Mouse (Mus musculus): ENCODE measurements around the gene 4921517D22Rik. TPM values are rescaled to one million over a fixed set of nuclear protein-coding genes. Genes with fewer than 3 reads are reported as not detected.

4921517D22Rik gene
- polyA plus RNA-seq, 1 experiment from 2014 or later, result not detected

GRCm38 (mm10) chr13:59690576-59690975, 3.3 kb downstream of the 4921517D22Rik start:
- no peak for ATAC-seq (ENCODE audit: extremely low read depth, insufficient number of reproducible peaks, low FRiP score, low TSS enrichment)
- peaks cover 15% of the 10 kb centered on the region for H3K4me1 ChIP-seq
- 79% methylated on average over 7 of the region's 7 CpGs for WGBS

GRCm38 (mm10) chr13:59689843-59690242, 4.1 kb downstream of the 4921517D22Rik start:
- peaks cover 15% of the 10 kb centered on the region for H3K4me1 ChIP-seq
- ATAC-seq (ENCODE audit: extremely low read depth, insufficient number of reproducible peaks, low FRiP score, low TSS enrichment), result no peak
- H3K27ac ChIP-seq (replicated peaks), result no peak overlapping the region
- H3K4me2 ChIP-seq, result no peak overlapping the region
- WGBS, result 83% methylated on average over 3 of the region's 3 CpGs
- H3K36me3 ChIP-seq, result no peaks in the 10 kb centered on the region
- no peak overlapping the region for H3K4me3 ChIP-seq
- H3K27me3 ChIP-seq (replicated peaks), result no peaks in the 10 kb centered on the region
- no peak overlapping the region for H3K9ac ChIP-seq
- H3K9me3 ChIP-seq, result no peaks in the 10 kb centered on the region

More at GRCm38 (mm10) chr13:59690576-59690975, 3.3 kb downstream of the 4921517D22Rik start:
- H3K36me3 ChIP-seq, result no peaks in the 10 kb centered on the region
- H3K9me3 ChIP-seq, result no peaks in the 10 kb centered on the region
- no peak overlapping the region for H3K4me2 ChIP-seq
- H3K27me3 ChIP-seq (replicated peaks), result no peaks in the 10 kb centered on the region
- H3K27ac ChIP-seq (replicated peaks), result no peak overlapping the region
- no peak overlapping the region for H3K9ac ChIP-seq
- no peak overlapping the region for H3K4me3 ChIP-seq

GRCm38 (mm10) chr13:59689313-59689712, 4.6 kb downstream of the 4921517D22Rik start:
- no peak overlapping the region for H3K9ac ChIP-seq
- H3K27me3 ChIP-seq (replicated peaks), result no peaks in the 10 kb centered on the region
- 54% methylated on average over 9 of the region's 9 CpGs for WGBS
- H3K4me1 ChIP-seq, result peaks cover 15% of the 10 kb centered on the region
- ATAC-seq (ENCODE audit: extremely low read depth, insufficient number of reproducible peaks, low FRiP score, low TSS enrichment), result no peak
- H3K4me2 ChIP-seq, result no peak overlapping the region
- no peaks in the 10 kb centered on the region for H3K36me3 ChIP-seq
- H3K27ac ChIP-seq (replicated peaks), result 0 out of 2 replicates have a peak overlapping the region, but pooled peaks have one; percentile 20
- no peaks in the 10 kb centered on the region for H3K9me3 ChIP-seq
- no peak overlapping the region for H3K4me3 ChIP-seq

GRCm38 (mm10) chr13:59688338-59688770, 5.6 kb downstream of the 4921517D22Rik start:
- peak overlapping the region; percentile 58; the same call in 1 of the 2 replicates for H3K27ac ChIP-seq (replicated peaks)
- 24% methylated on average over 13 of the region's 13 CpGs for WGBS
- no peak for ATAC-seq (ENCODE audit: extremely low read depth, insufficient number of reproducible peaks, low FRiP score, low TSS enrichment)
- no peaks in the 10 kb centered on the region for H3K9me3 ChIP-seq
- H3K27me3 ChIP-seq (replicated peaks), result 0 out of 2 replicates have a peak, but pooled peaks cover 2% of the 10 kb centered on the region
- H3K4me2 ChIP-seq, result peak overlapping the region; percentile 63
- peak overlapping the region; percentile 26 for H3K4me3 ChIP-seq
- H3K4me1 ChIP-seq, result peaks cover 15% of the 10 kb centered on the region
- peak overlapping the region; percentile 34; the same call in 1 of the 2 replicates for H3K9ac ChIP-seq
- H3K36me3 ChIP-seq, result no peaks in the 10 kb centered on the region

GRCm38 (mm10) chr13:59685236-59685635, 8.7 kb downstream of the 4921517D22Rik start:
- Histone ChIP-seq H3K27me3 (replicated peaks) (peaks cover 14% of the 10 kb centered on the region), H3K4me3 (no peak overlapping the region), H3K4me2 (no peak overlapping the region), H3K27ac (replicated peaks) (no peak overlapping the region), H3K9ac (no peak overlapping the region), H3K9me3 (no peaks in the 10 kb centered on the region), H3K4me1 (peaks cover 19% of the 10 kb centered on the region), H3K36me3 (no peaks in the 10 kb centered on the region)
- 72% methylated on average over 3 of the region's 3 CpGs for WGBS
- no peak for ATAC-seq (ENCODE audit: extremely low read depth, insufficient number of reproducible peaks, low FRiP score, low TSS enrichment)

- ATAC-seq (ENCODE audit: extremely low read depth, insufficient number of reproducible peaks, low FRiP score, low TSS enrichment), result no peak
- Histone ChIP-seq H3K4me2 (0 out of 2 replicates have a peak overlapping the region, but pooled peaks have one; percentile 7), H3K4me1 (peaks cover 4% of the 10 kb centered on the region), H3K4me3 (no peak overlapping the region), H3K9ac (no peak overlapping the region), H3K9me3 (no peaks in the 10 kb centered on the region), H3K27me3 (replicated peaks) (peaks cover 14% of the 10 kb centered on the region), H3K27ac (replicated peaks) (no peak overlapping the region), H3K36me3 (no peaks in the 10 kb centered on the region)
- 15% methylated on average over 7 of the region's 7 CpGs for whole genome bisulfite sequencing
Measured at GRCm38 (mm10) chr13:59682629-59683028, 11.3 kb downstream of the 4921517D22Rik start.

GRCm38 (mm10) chr13:59679908-59680307, 14.0 kb downstream of the 4921517D22Rik start:
- H3K4me1 ChIP-seq, result peaks cover 4% of the 10 kb centered on the region
- peaks cover 14% of the 10 kb centered on the region for H3K27me3 ChIP-seq (replicated peaks)
- WGBS, result 55% methylated on average over 4 of the region's 4 CpGs
- H3K27ac ChIP-seq (replicated peaks), result no peak overlapping the region
- no peaks in the 10 kb centered on the region for H3K36me3 ChIP-seq
- no peaks in the 10 kb centered on the region for H3K9me3 ChIP-seq
- H3K4me2 ChIP-seq, result no peak overlapping the region
- no peak for ATAC-seq (ENCODE audit: extremely low read depth, insufficient number of reproducible peaks, low FRiP score, low TSS enrichment)
- no peak overlapping the region for H3K4me3 ChIP-seq
- no peak overlapping the region for H3K9ac ChIP-seq

GRCm38 (mm10) chr13:59679306-59679705, 14.6 kb downstream of the 4921517D22Rik start:
- Histone ChIP-seq H3K36me3 (no peaks in the 10 kb centered on the region), H3K4me2 (no peak overlapping the region), H3K27me3 (replicated peaks) (peaks cover 14% of the 10 kb centered on the region), H3K27ac (replicated peaks) (no peak overlapping the region), H3K9ac (no peak overlapping the region), H3K9me3 (no peaks in the 10 kb centered on the region), H3K4me3 (no peak overlapping the region), H3K4me1 (peaks cover 9% of the 10 kb centered on the region)
- WGBS, result 39% methylated on average over 4 of the region's 4 CpGs
- ATAC-seq (ENCODE audit: extremely low read depth, insufficient number of reproducible peaks, low FRiP score, low TSS enrichment), result no peak

GRCm38 (mm10) chr13:59676316-59677229, 17.3 kb downstream of the 4921517D22Rik start:
- Histone ChIP-seq H3K36me3 (no peaks in the 10 kb centered on the region), H3K27me3 (replicated peaks) (peaks cover 3% of the 10 kb centered on the region), H3K9ac (no peak overlapping the region), H3K9me3 (no peaks in the 10 kb centered on the region), H3K4me3 (peak overlapping the region; percentile 84; the same call in 1 of the 2 replicates), H3K4me2 (peak overlapping the region; percentile 85; the same call in 1 of the 2 replicates), H3K4me1 (peaks cover 18% of the 10 kb centered on the region), H3K27ac (replicated peaks) (no peak overlapping the region)
- no peak for ATAC-seq (ENCODE audit: extremely low read depth, insufficient number of reproducible peaks, low FRiP score, low TSS enrichment)
- WGBS, result 70% methylated on average over 12 of the region's 12 CpGs

- ATAC-seq (ENCODE audit: extremely low read depth, insufficient number of reproducible peaks, low FRiP score, low TSS enrichment), result peak; percentile 65
- Histone ChIP-seq H3K4me1 (peaks cover 18% of the 10 kb centered on the region), H3K9ac (peak within 1 kb of the TSS; percentile 86), H3K36me3 (no peaks in the 10 kb centered on the region), H3K4me2 (peak within 1 kb of the TSS; percentile 85), H3K4me3 (peak within 1 kb of the TSS; percentile 84), H3K27ac (replicated peaks) (peak within 1 kb of the TSS; percentile 68), H3K27me3 (replicated peaks) (no peaks in the 10 kb centered on the region), H3K9me3 (no peaks in the 10 kb centered on the region)
- WGBS, result under 1% methylated on average over 44 of the region's 61 CpGs
Measured at GRCm38 (mm10) chr13:59675151-59676011, 18.5 kb downstream of the 4921517D22Rik start, which contains the start of gene Golm1. Golm1 (minus strand) TSS chr13:59675811.

GRCm38 (mm10) chr13:59674761-59675150, 19.2 kb downstream of the 4921517D22Rik start:
- H3K36me3 ChIP-seq, result no peaks in the 10 kb centered on the region
- H3K27me3 ChIP-seq (replicated peaks), result no peaks in the 10 kb centered on the region
- H3K4me1 ChIP-seq, result peaks cover 18% of the 10 kb centered on the region
- peak overlapping the region; percentile 86 for H3K9ac ChIP-seq
- H3K4me2 ChIP-seq, result peak overlapping the region; percentile 85
- 4% methylated on average over 13 of the region's 13 CpGs for WGBS
- H3K9me3 ChIP-seq, result no peaks in the 10 kb centered on the region
- H3K27ac ChIP-seq (replicated peaks), result peak overlapping the region; percentile 68
- ATAC-seq (ENCODE audit: extremely low read depth, insufficient number of reproducible peaks, low FRiP score, low TSS enrichment), result no peak
- H3K4me3 ChIP-seq, result peak overlapping the region; percentile 84
